In the genomic region with DNA sequence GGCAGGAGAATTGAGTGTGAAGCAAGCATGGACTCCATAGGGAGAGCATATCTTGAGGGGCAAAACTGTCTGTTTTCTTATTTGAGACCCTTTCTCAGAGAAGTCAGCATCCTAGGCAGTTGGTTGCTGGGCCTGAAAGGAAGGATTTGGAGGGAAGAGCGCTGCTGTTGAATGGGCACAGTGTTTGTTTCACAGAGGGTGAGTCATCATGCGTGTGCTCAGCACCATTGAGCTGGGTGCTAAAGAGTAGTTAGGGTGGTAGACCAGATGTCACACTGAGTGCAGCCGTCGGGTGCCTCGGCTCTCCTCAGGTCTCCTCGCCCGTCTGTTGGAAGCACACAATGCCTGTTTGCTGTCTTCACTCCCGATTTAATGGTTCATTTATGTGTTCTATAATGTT, we compare ENCODE assay signal across 19 mouse cellular contexts. TPM values are rescaled to one million over a fixed set of nuclear protein-coding genes. Genes with fewer than 3 reads are reported as not detected.
DNase-seq lines count a peak whose midpoint lies in the region; ATAC-seq lines count a peak whose summit lies in the region.
"Had no signal": no experiment of that assay in that cellular context is flagged by ENCODE, and none has a peak within 500 bp of the region (broad histone marks: within the 10 kb centered on the region; RNA-seq: fewer than 3 reads in every experiment).

No protein-coding gene starts in this region.

- ATAC-seq in frontal cortex, adult (ENCODE audit: low TSS enrichment): peak; percentile 62; the same call in 1 of the 2 replicates
- ATAC-seq in midbrain, embryonic 14.5 days (ENCODE audit: low FRiP score, low TSS enrichment): no peak
- ATAC-seq: activated CD4-positive, CD25-positive, alpha-beta regulatory T cell, adult 4 months; CD4-positive, CD25-positive, alpha-beta regulatory T cell, adult 4 months; Patski had no signal

- no peak overlapping the region for H3K4me2 ChIP-seq in midbrain, embryonic 14.5 days (ENCODE audit: low read length)

- no peaks in the 10 kb centered on the region for H3K27me3 ChIP-seq in midbrain, embryonic 14.5 days (ENCODE audit: control insufficient read depth, insufficient read depth, low read length)
- H3K27me3 ChIP-seq: CH12.LX, Patski had no signal

- peaks cover 17% of the 10 kb centered on the region for H3K36me3 ChIP-seq in midbrain, embryonic 14.5 days (ENCODE audit: control insufficient read depth, insufficient read depth, low read length)

- H3K9ac ChIP-seq in midbrain, embryonic 14.5 days (replicated peaks; ENCODE audit: low read length): no peak overlapping the region

- no peaks in the 10 kb centered on the region for H3K9me3 ChIP-seq in midbrain, embryonic 14.5 days (ENCODE audit: control insufficient read depth, low read length)
- H3K9me3 ChIP-seq: G1E had no signal

- H3K27ac ChIP-seq in midbrain, embryonic 14.5 days (replicated peaks; ENCODE audit: low read depth, low read length): no peak overlapping the region

- no peak overlapping the region for H3K4me3 ChIP-seq in midbrain, embryonic 14.5 days (replicated peaks; ENCODE audit: low read depth, low read length)

- DNase-seq in frontal cortex, postnatal 36 days (ENCODE audit: low spot score in 2 of 2): no peak
- DNase-seq in brain, adult 2 months (ENCODE audit: low read depth, low spot score): peak; percentile 67
- DNase-seq in midbrain, embryonic 14.5 days: no peak
- DNase-seq: adrenal gland, adult 8-10 months; adrenal gland, postnatal 10 days; adrenal gland, postnatal 14 days; adrenal gland, postnatal 25 days; adrenal gland, postnatal 36 days; B cell, adult 2 months; cerebellum, adult 11 months; cerebellum, adult 11-12 months; cerebellum, adult 18-20 months; cerebellum, adult 2 months had no signal

- WGBS in midbrain, embryonic 14.5 days: 96% methylated on average over 8 of the region's 8 CpGs

- H3K4me1 ChIP-seq in midbrain, embryonic 14.5 days (ENCODE audit: control insufficient read depth, insufficient read depth, low read length): no peaks in the 10 kb centered on the region

RNA-seq across cellular contexts. Expression of a gene that starts 57.9 kb away (rescaled TPM):
- polyA plus RNA-seq in midbrain, embryonic 14.5 days (2014; fragmentation: Nextera tagmentation; extraction: Ambion mirVana): 6.6 and 7.6 TPM in 2 replicates
